Mouse (Mus musculus) kidney, adult 2 months (tissue): Measurements from ENCODE around the gene Ptprm.

ENCODE experiments used
- CTCF ChIP-seq: fragments of 200-500 bp; conservative IDR thresholded peaks from 2 replicates; pipeline ENCODE4 v1.5.1; 2011; ENCODE audit warnings: low read depth, mild to moderate bottlenecking, control low read depth, low read length, moderate library complexity, mixed read lengths; ENCODE audit not compliant: insufficient read depth, insufficient read length
- POLR2A ChIP-seq: fragments of 200-500 bp; IDR thresholded peaks from one replicate; pipeline ENCODE4 v1.6.1; 2011; ENCODE audit warnings: low read depth, low read length, control low read depth

DNA sequence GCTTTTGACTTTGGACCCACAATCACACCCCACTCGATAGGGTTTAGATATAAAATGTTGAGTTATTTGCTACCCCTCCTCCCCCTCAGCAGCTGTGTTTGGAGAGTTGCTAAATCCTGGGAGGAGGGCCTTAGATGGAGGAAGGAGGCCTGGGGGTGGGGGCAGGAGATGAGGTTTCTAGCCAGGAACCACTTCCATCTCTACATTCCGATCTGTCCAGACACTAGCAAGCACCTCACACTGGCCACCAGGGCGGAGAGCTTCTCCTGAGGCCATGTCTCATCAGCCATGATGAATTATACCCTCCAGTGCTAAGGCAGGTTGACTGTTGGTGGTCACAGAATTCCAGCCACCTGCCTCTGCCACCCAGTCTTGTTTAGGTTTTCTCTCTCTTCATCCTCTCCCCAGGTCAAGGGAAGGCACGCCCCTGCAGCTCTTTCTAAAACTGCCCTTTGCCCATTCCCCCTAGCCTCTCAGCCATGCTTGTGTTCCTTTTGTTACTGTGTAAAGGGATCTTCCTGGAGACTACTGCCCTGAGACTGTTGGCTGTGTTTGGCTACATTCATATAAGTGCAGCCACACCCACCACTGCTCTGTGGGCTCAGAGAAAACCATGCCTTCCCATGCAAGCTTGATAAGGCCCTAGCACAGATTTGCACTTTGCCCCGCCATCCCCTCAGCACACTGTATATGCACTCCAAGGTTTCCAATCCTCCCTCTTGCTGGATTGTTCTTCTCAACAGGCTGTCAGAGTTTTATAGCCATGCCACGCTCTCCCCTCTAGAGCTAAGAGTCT, 642.8 kb downstream of the Ptprm start:
- TF ChIP-seq CTCF: no peak
- TF ChIP-seq POLR2A: no peak
